Mouse (Mus musculus) right cerebral cortex, postnatal 10 days (tissue): Measurements from ENCODE around the gene Gm15293.
"Not testable (repeated sequence)": the region's sequence is repeated elsewhere in the genome, so short reads cannot be mapped to it uniquely, and the experiment has no call there.

Experiments
- DNase-seq, 2 experiments: peaks; one replicate each; pipeline ENCODE4 v3.0.0; 2021; ENCODE audit warnings: low spot score in 2 of 2

Gm15293 gene

GRCm38 (mm10) chr8:21201261-21201660 lies at the start of gene Gm15293:
Gene Gm15293 (plus strand): TSS chr8:21201561.
- DNase-seq, result not testable (repeated sequence)

GRCm38 (mm10) chr8:21161977-21162376 lies 39.4 kb upstream of the Gm15293 start, which contains the start of gene Defa22:
Gene Defa22 (plus strand): TSS chr8:21162277.
- DNase-seq, result not testable (repeated sequence)

GRCm38 (mm10) chr8:21191314-21191713 lies 10.0 kb upstream of the Gm15293 start, which contains the start of gene Defa31:
Gene Defa31 (plus strand): TSS chr8:21191614.
- not testable (repeated sequence) for DNase-seq
